Mouse (Mus musculus) liver, embryonic 11.5 days (tissue): Measurements from ENCODE around the gene Itgb7. TPM values are rescaled to one million over a fixed set of nuclear protein-coding genes. Genes with fewer than 3 reads are reported as not detected.
A peak's percentile ranks its signal among the peaks of the same experiment; 100 is the strongest.

ENCODE experiments used
- ATAC-seq: fragments of 200-750 bp; cut with Nextera tagmentation; replicated peaks from 2 replicates; pipeline ENCODE4 v1.8.0; 2017; ENCODE audit warnings: moderate number of reproducible peaks, mild to moderate bottlenecking, moderate TSS enrichment, moderate library complexity; ENCODE audit not compliant: low FRiP score
- DNase-seq: peaks from one replicate; pipeline ENCODE4 v3.0.0-alpha.2; 2017; ENCODE audit warnings: low spot score
- H3K27ac ChIP-seq: fragments of 300-500 bp; sonication (generic); 2 replicates; pipeline ENCODE4 v1.5.1; 2014; ENCODE audit warnings: mild to moderate bottlenecking, low read depth, low read length, control low read depth
- H3K27me3 ChIP-seq: fragments of 300-500 bp; sonication (generic); replicated peaks from 2 replicates; pipeline ENCODE4 v1.6.1; 2014; ENCODE audit warnings: low read length, mixed read lengths; ENCODE audit not compliant: control insufficient read depth, insufficient read depth
- H3K36me3 ChIP-seq: fragments of 300-500 bp; sonication (generic); 2 replicates; pipeline ENCODE4 v1.6.1; 2014; ENCODE audit warnings: mild to moderate bottlenecking, low read length, moderate library complexity, mixed read lengths; ENCODE audit not compliant: control insufficient read depth, insufficient read depth
- H3K4me1 ChIP-seq: fragments of 300-500 bp; sonication (generic); replicated peaks from 2 replicates; pipeline ENCODE4 v1.6.1; 2014; ENCODE audit warnings: low read length, mixed read lengths; ENCODE audit not compliant: control insufficient read depth, insufficient read depth
- H3K4me2 ChIP-seq: fragments of 300-500 bp; sonication (generic); 2 replicates; pipeline ENCODE4 v1.6.1; 2014; ENCODE audit warnings: mild to moderate bottlenecking, control low read depth, moderate library complexity
- H3K4me3 ChIP-seq: fragments of 300-500 bp; sonication (generic); 2 replicates; pipeline ENCODE4 v1.5.1; 2014; ENCODE audit warnings: low read depth, low read length, control low read depth
- H3K9ac ChIP-seq: fragments of 300-500 bp; sonication (generic); 2 replicates; pipeline ENCODE4 v1.6.1; 2014; ENCODE audit warnings: low read depth, low read length, control low read depth
- H3K9me3 ChIP-seq: fragments of 300-500 bp; sonication (generic); 2 replicates; pipeline ENCODE4 v1.6.1; 2016; ENCODE audit warnings: low read length, inconsistent platforms, mixed read lengths; ENCODE audit not compliant: control insufficient read depth
- WGBS: fragments of 180-500 bp; shearing (Covaris S2); extraction: QIAGEN DNeasy Blood & Tissue Kit; methylation state at CpG from one replicate; pipeline ENCODE4 v1.1.7; 2014; 5-methylcytosine and 5-hydroxymethylcytosine counted together
- polyA plus RNA-seq: library from polyadenylated mRNA; unstranded; fragments of >200 nt; fragmentation: Nextera tagmentation; extraction: Ambion mirVana; gene quantifications from 2 replicates; pipeline ENCODE4 v1.2.1, GENCODE M21; 2014

Itgb7 gene
- polyA plus RNA-seq, 1 experiment from 2014 or later, result 3.9 TPM

GRCm38 (mm10) chr15:102245461-102245881, 13.7 kb upstream of the Itgb7 start:
- H3K27ac ChIP-seq, result peak overlapping the region; percentile 81; the same call in 1 of the 2 replicates
- H3K9ac ChIP-seq, result peak overlapping the region; percentile 52
- 12% methylated on average over 14 of the region's 14 CpGs for WGBS
- no peaks in the 10 kb centered on the region for H3K9me3 ChIP-seq
- ATAC-seq (no peak), DNase-seq (no peak)
- H3K27me3 ChIP-seq, result peaks cover 72% of the 10 kb centered on the region
- peak overlapping the region; percentile 89 for H3K4me2 ChIP-seq
- peak overlapping the region; percentile 51 for H3K4me3 ChIP-seq
- H3K36me3 ChIP-seq, result no peaks in the 10 kb centered on the region
- H3K4me1 ChIP-seq, result peaks cover 49% of the 10 kb centered on the region

GRCm38 (mm10) chr15:102244306-102245191, 12.8 kb upstream of the Itgb7 start:
- peak overlapping the region; percentile 51 for H3K4me3 ChIP-seq
- H3K36me3 ChIP-seq, result no peaks in the 10 kb centered on the region
- H3K27ac ChIP-seq, result no peak overlapping the region
- no peak overlapping the region for H3K9ac ChIP-seq
- WGBS, result 29% methylated on average over 19 of the region's 19 CpGs
- ATAC-seq, result no peak
- H3K9me3 ChIP-seq, result no peaks in the 10 kb centered on the region
- H3K27me3 ChIP-seq, result peaks cover 65% of the 10 kb centered on the region
- DNase-seq, result no peak
- H3K4me1 ChIP-seq, result peaks cover 49% of the 10 kb centered on the region
- H3K4me2 ChIP-seq, result peak overlapping the region; percentile 89

- Histone ChIP-seq H3K4me1 (peaks cover 46% of the 10 kb centered on the region), H3K27me3 (peaks cover 57% of the 10 kb centered on the region), H3K4me2 (peak overlapping the region; percentile 89), H3K27ac (no peak overlapping the region), H3K9ac (peak overlapping the region; percentile 10; the same call in 1 of the 2 replicates), H3K4me3 (peak overlapping the region; percentile 3; the same call in 1 of the 2 replicates), H3K36me3 (no peaks in the 10 kb centered on the region), H3K9me3 (no peaks in the 10 kb centered on the region)
- DNase-seq (no peak), ATAC-seq (no peak)
- WGBS, result 14% methylated on average over 22 of the region's 22 CpGs
Observed at GRCm38 (mm10) chr15:102243229-102244190, 11.8 kb upstream of the Itgb7 start.

- Histone ChIP-seq H3K36me3 (no peaks in the 10 kb centered on the region), H3K4me3 (no peak overlapping the region), H3K4me2 (peak overlapping the region; percentile 89), H3K27me3 (peaks cover 48% of the 10 kb centered on the region), H3K9ac (no peak overlapping the region), H3K27ac (no peak overlapping the region), H3K4me1 (peaks cover 40% of the 10 kb centered on the region), H3K9me3 (no peaks in the 10 kb centered on the region)
- 48% methylated on average over 12 of the region's 12 CpGs for WGBS
- DNase-seq, result no peak
- ATAC-seq, result no peak
Observed at GRCm38 (mm10) chr15:102242404-102243228, 10.9 kb upstream of the Itgb7 start.

GRCm38 (mm10) chr15:102240607-102241006, 8.9 kb upstream of the Itgb7 start:
- Histone ChIP-seq H3K9ac (no peak overlapping the region), H3K36me3 (no peaks in the 10 kb centered on the region), H3K4me2 (no peak overlapping the region), H3K4me1 (peaks cover 38% of the 10 kb centered on the region), H3K9me3 (no peaks in the 10 kb centered on the region), H3K27me3 (peaks cover 28% of the 10 kb centered on the region), H3K27ac (no peak overlapping the region), H3K4me3 (no peak overlapping the region)
- no peak for DNase-seq
- no peak for ATAC-seq
- WGBS, result 69% methylated on average over 4 of the region's 4 CpGs

GRCm38 (mm10) chr15:102239851-102240250, 8.1 kb upstream of the Itgb7 start:
- Histone ChIP-seq H3K4me3 (no peak overlapping the region), H3K27ac (no peak overlapping the region), H3K27me3 (peaks cover 20% of the 10 kb centered on the region), H3K36me3 (no peaks in the 10 kb centered on the region), H3K9me3 (no peaks in the 10 kb centered on the region), H3K4me1 (peaks cover 38% of the 10 kb centered on the region), H3K9ac (no peak overlapping the region), H3K4me2 (no peak overlapping the region)
- DNase-seq, result no peak
- 66% methylated on average over 11 of the region's 11 CpGs for WGBS
- no peak for ATAC-seq

- Histone ChIP-seq H3K4me3 (no peak overlapping the region), H3K27me3 (peaks cover 14% of the 10 kb centered on the region), H3K27ac (no peak overlapping the region), H3K9me3 (no peaks in the 10 kb centered on the region), H3K36me3 (no peaks in the 10 kb centered on the region), H3K4me2 (no peak overlapping the region), H3K9ac (no peak overlapping the region), H3K4me1 (peaks cover 36% of the 10 kb centered on the region)
- DNase-seq, result peak; percentile 79
- peak; percentile 44; the same call in 1 of the 2 replicates for ATAC-seq
- 6% methylated on average over 9 of the region's 9 CpGs for WGBS
Observed at GRCm38 (mm10) chr15:102239260-102239590, 7.5 kb upstream of the Itgb7 start.
